Mouse (Mus musculus) kidney, adult 2 months (tissue): ENCODE data around the gene Myd88. TPM values are rescaled to one million over a fixed set of nuclear protein-coding genes. Genes with fewer than 3 reads are reported as not detected.
A peak's percentile ranks its signal among the peaks of the same experiment; 100 is the strongest.

Experiments used
- DNase-seq: peaks from one replicate; pipeline ENCODE4 v3.0.0; 2021
- H3K27ac ChIP-seq: fragments of 200-500 bp; 2 replicates; pipeline ENCODE4 v1.5.1; 2012; ENCODE audit warnings: low read depth, low read length, control low read depth, inconsistent platforms; ENCODE audit not compliant: insufficient read depth
- H3K27me3 ChIP-seq: fragments of 200-500 bp; replicated peaks from 2 replicates; pipeline ENCODE4 v1.6.1; 2012; ENCODE audit warnings: mild to moderate bottlenecking, moderate library complexity, low read length, inconsistent platforms; ENCODE audit not compliant: control insufficient read depth, insufficient read depth
- H3K36me3 ChIP-seq: fragments of 200-500 bp; 2 replicates; pipeline ENCODE4 v1.6.1; 2012; ENCODE audit warnings: mild to moderate bottlenecking, moderate library complexity, low read length, inconsistent platforms; ENCODE audit not compliant: control insufficient read depth, insufficient read depth
- H3K4me1 ChIP-seq: fragments of 200-500 bp; 2 replicates; pipeline ENCODE4 v1.6.1; 2011; ENCODE audit warnings: low read length; ENCODE audit not compliant: control insufficient read depth, insufficient read depth
- H3K4me3 ChIP-seq: fragments of 200-500 bp; 2 replicates; pipeline ENCODE4 v1.5.1; 2011; ENCODE audit warnings: mild to moderate bottlenecking, low read depth, low read length, control low read depth; ENCODE audit not compliant: insufficient read depth
- CTCF ChIP-seq: fragments of 200-500 bp; conservative IDR thresholded peaks from 2 replicates; pipeline ENCODE4 v1.5.1; 2011; ENCODE audit warnings: low read depth, mild to moderate bottlenecking, control low read depth, low read length, moderate library complexity, mixed read lengths; ENCODE audit not compliant: insufficient read depth, insufficient read length
- POLR2A ChIP-seq: fragments of 200-500 bp; IDR thresholded peaks from one replicate; pipeline ENCODE4 v1.6.1; 2011; ENCODE audit warnings: low read depth, low read length, control low read depth
- WGBS: fragments of 180-500 bp; shearing (Covaris S2); methylation state at CpG from one replicate; pipeline ENCODE4 v1.1.7; 2018; 5-methylcytosine and 5-hydroxymethylcytosine counted together
- polyA plus RNA-seq: library from polyadenylated mRNA; depleted of rRNA; stranded (reverse); fragments of >200 nt; gene quantifications from 2 replicates; pipeline ENCODE4 v1.2.3, GENCODE M21; 2012; rRNA removed

Myd88 gene
- polyA plus RNA-seq, 1 experiment = 17.4 TPM

- Histone ChIP-seq H3K4me1 (peaks cover 4% of the 10 kb centered on the region; the same call in 1 of the 2 replicates), H3K4me3 (no peak overlapping the region), H3K27me3 (no peaks in the 10 kb centered on the region), H3K36me3 (no peaks in the 10 kb centered on the region), H3K27ac (no peak overlapping the region)
- TF ChIP-seq CTCF (no peak), POLR2A (no peak)
- DNase-seq = no peak
- WGBS = 70% methylated on average over 1 of the region's 1 CpGs
Measured at GRCm38 (mm10) chr9:119309067-119309466, 32.1 kb downstream of the Myd88 start.

GRCm38 (mm10) chr9:119305863-119306262 lies 35.3 kb downstream of the Myd88 start:
- TF ChIP-seq POLR2A (no peak), CTCF (no peak)
- DNase-seq = no peak
- Histone ChIP-seq H3K36me3 (no peaks in the 10 kb centered on the region), H3K4me3 (no peak overlapping the region), H3K27ac (no peak overlapping the region), H3K4me1 (peaks cover 4% of the 10 kb centered on the region; the same call in 1 of the 2 replicates), H3K27me3 (no peaks in the 10 kb centered on the region)
- WGBS = 94% methylated on average over 7 of the region's 7 CpGs

GRCm38 (mm10) chr9:119298563-119298962 lies 42.6 kb downstream of the Myd88 start:
- TF ChIP-seq CTCF (no peak), POLR2A (no peak)
- Histone ChIP-seq H3K4me3 (no peak overlapping the region), H3K4me1 (peaks cover 3% of the 10 kb centered on the region; the same call in 1 of the 2 replicates), H3K27ac (no peak overlapping the region), H3K27me3 (no peaks in the 10 kb centered on the region), H3K36me3 (no peaks in the 10 kb centered on the region)
- 63% methylated on average over 3 of the region's 3 CpGs for WGBS
- DNase-seq = peak; percentile 59

GRCm38 (mm10) chr9:119297696-119298095 lies 43.5 kb downstream of the Myd88 start:
- Histone ChIP-seq H3K27me3 (no peaks in the 10 kb centered on the region), H3K27ac (no peak overlapping the region), H3K4me1 (peaks cover 3% of the 10 kb centered on the region; the same call in 1 of the 2 replicates), H3K36me3 (no peaks in the 10 kb centered on the region), H3K4me3 (no peak overlapping the region)
- no peak for TF ChIP-seq CTCF
- TF ChIP-seq POLR2A = no peak
- WGBS = 76% methylated on average over 6 of the region's 6 CpGs
- peak; percentile 25 for DNase-seq

- Histone ChIP-seq H3K4me3 (no peak overlapping the region), H3K36me3 (no peaks in the 10 kb centered on the region), H3K27ac (no peak overlapping the region), H3K27me3 (no peaks in the 10 kb centered on the region), H3K4me1 (no peaks in the 10 kb centered on the region; the same call in 1 of the 2 replicates)
- 94% methylated on average over 3 of the region's 3 CpGs for WGBS
- TF ChIP-seq CTCF = no peak
- no peak for TF ChIP-seq POLR2A
- no peak for DNase-seq
Measured at GRCm38 (mm10) chr9:119290791-119291190, 50.4 kb downstream of the Myd88 start.

Other genes with a start within 250 kb of the Myd88 start
- 11.3 and 11.8 TPM in 2 replicates for gene Plcd1, start 247.9 kb downstream of the Myd88 start, polyA plus RNA-seq
- gene Dlec1, start 238.9 kb downstream of the Myd88 start, polyA plus RNA-seq = 30.3 and 38.7 TPM in 2 replicates
- gene Acaa1b, start 184.3 kb downstream of the Myd88 start, polyA plus RNA-seq = 417 and 424 TPM in 2 replicates
- gene Gm47289, start 182.2 kb downstream of the Myd88 start, polyA plus RNA-seq = 0.03 TPM in 1 of 2 replicates, not detected in the other
- gene Slc22a13, start 132.3 kb downstream of the Myd88 start, polyA plus RNA-seq = 156 and 213 TPM in 2 replicates
- 16.2 and 16.3 TPM in 2 replicates for gene Oxsr1, start 19.0 kb downstream of the Myd88 start, polyA plus RNA-seq
- gene Acaa1a, start 1.7 kb downstream of the Myd88 start, polyA plus RNA-seq = 229 and 272 TPM in 2 replicates
- gene Xylb, start 16.0 kb upstream of the Myd88 start, polyA plus RNA-seq = 449 and 451 TPM in 2 replicates
- gene Slc22a14, start 24.1 kb upstream of the Myd88 start, polyA plus RNA-seq = 1.7 and 2.1 TPM in 2 replicates
- 6.2 and 7.7 TPM in 2 replicates for gene Acvr2b, start 60.7 kb upstream of the Myd88 start, polyA plus RNA-seq
- gene Exog, start 103.5 kb upstream of the Myd88 start, polyA plus RNA-seq = 1.7 and 2.2 TPM in 2 replicates
- gene Scn5a, start 237.6 kb upstream of the Myd88 start, polyA plus RNA-seq = 0.72 and 1.0 TPM in 2 replicates